Mouse (Mus musculus): ENCODE measurements around the gene Podnl1. TPM values are rescaled to one million over a fixed set of nuclear protein-coding genes. Genes with fewer than 3 reads are reported as not detected.
A peak's percentile ranks its signal among the peaks of the same experiment; 100 is the strongest.

Gene Podnl1
- total RNA-seq (2021), result 0.62 and 1.0 TPM in 2 replicates
- long read RNA-seq, result 0 reads

- peak; percentile 50 for DNase-seq
These were observed at the start of gene Podnl1 for GRCm38 (mm10) chr8:84125656-84126055. Podnl1 (plus strand) TSS chr8:84125989.

GRCm38 (mm10) chr8:84076412-84076811 lies 49.4 kb upstream of the Podnl1 start:
- no peak for DNase-seq

GRCm38 (mm10) chr8:84076849-84077248 lies 48.9 kb upstream of the Podnl1 start:
- DNase-seq, result no peak

GRCm38 (mm10) chr8:84079206-84079605 lies 46.6 kb upstream of the Podnl1 start:
- DNase-seq, result no peak

GRCm38 (mm10) chr8:84083829-84084241 lies 42.0 kb upstream of the Podnl1 start:
- peak; percentile 35 for DNase-seq

GRCm38 (mm10) chr8:84084341-84085115 lies 41.3 kb upstream of the Podnl1 start:
- DNase-seq, result no peak

- no peak for DNase-seq
These were observed 38.6 kb upstream of the Podnl1 start for GRCm38 (mm10) chr8:84087156-84087555.

GRCm38 (mm10) chr8:84087821-84088220 lies 38.0 kb upstream of the Podnl1 start:
- DNase-seq, result no peak

GRCm38 (mm10) chr8:84089277-84089676 lies 36.5 kb upstream of the Podnl1 start:
- no peak for DNase-seq

GRCm38 (mm10) chr8:84090585-84090984 lies 35.2 kb upstream of the Podnl1 start:
- peak; percentile 59 for DNase-seq

- DNase-seq, result no peak
These were observed 29.7 kb upstream of the Podnl1 start for GRCm38 (mm10) chr8:84096061-84096460.

- DNase-seq, result no peak
These were observed 27.4 kb upstream of the Podnl1 start for GRCm38 (mm10) chr8:84098376-84098775.

- DNase-seq, result no peak
These were observed 24.1 kb upstream of the Podnl1 start for GRCm38 (mm10) chr8:84101476-84102270.

GRCm38 (mm10) chr8:84103601-84104000 lies 22.2 kb upstream of the Podnl1 start:
- DNase-seq, result no peak

- peak; percentile 63 for DNase-seq
These were observed 21.6 kb upstream of the Podnl1 start for GRCm38 (mm10) chr8:84104221-84104620.

GRCm38 (mm10) chr8:84104697-84105609 lies 20.8 kb upstream of the Podnl1 start, which contains the start of gene Dcaf15:
Dcaf15 (minus strand) TSS chr8:84104768.
- peak; percentile 96 for DNase-seq

GRCm38 (mm10) chr8:84105676-84106075 lies 20.1 kb upstream of the Podnl1 start:
- DNase-seq, result no peak

- no peak for DNase-seq
These were observed 19.4 kb upstream of the Podnl1 start for GRCm38 (mm10) chr8:84106216-84107040.

GRCm38 (mm10) chr8:84115646-84116045 lies 10.1 kb upstream of the Podnl1 start:
- no peak for DNase-seq

- no peak for DNase-seq
These were observed 3.6 kb upstream of the Podnl1 start for GRCm38 (mm10) chr8:84122151-84122550.

- DNase-seq, result no peak
These were observed 953 bp downstream of the Podnl1 start for GRCm38 (mm10) chr8:84126742-84127141.

Data from adrenal gland, postnatal 25 days (tissue).